Mouse (Mus musculus): ENCODE results near the gene Idh2. TPM values are rescaled to one million over a fixed set of nuclear protein-coding genes. Genes with fewer than 3 reads are reported as not detected.

The Idh2 gene
- total and polyA plus RNA-seq, 3 experiments, result 121 to 268 (median 181) TPM

DNA sequence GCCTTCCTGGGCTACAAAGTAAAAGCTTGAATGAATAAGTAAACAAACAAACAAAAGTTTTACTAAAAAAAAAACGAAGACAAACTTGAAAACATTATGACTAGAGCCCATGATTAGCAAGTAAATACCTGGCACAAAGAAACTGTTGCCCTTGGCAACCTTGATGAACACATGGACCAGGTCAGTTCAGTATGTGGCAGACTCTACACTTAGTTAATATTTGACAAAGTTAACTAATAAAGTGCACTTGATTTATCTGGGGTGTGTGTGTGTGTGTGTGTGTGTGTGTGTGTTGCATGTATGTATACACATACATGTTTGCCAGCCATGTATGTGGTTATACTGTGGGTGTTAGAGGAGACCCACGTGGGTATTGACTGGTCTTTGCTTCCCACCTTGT is 65.4 kb downstream of the Idh2 start:
- no peaks in the 10 kb centered on the region for H3K9me3 ChIP-seq (replicated peaks; ENCODE audit: insufficient read depth, low read length)
- peaks cover 2% of the 10 kb centered on the region; the same call in 1 of the 2 replicates for H3K79me2 ChIP-seq (ENCODE audit: control insufficient read depth, insufficient read depth, low read length, poor library complexity)
- no peak overlapping the region for H3K9ac ChIP-seq (ENCODE audit: control insufficient read depth, low read depth, low read length, poor library complexity, severe bottlenecking)
- no peak for TF ChIP-seq MYB (IDR thresholded peaks at IDR 0.05; ENCODE audit: low read depth, low read length)
- no peak for TF ChIP-seq ETS1 (IDR thresholded peaks at IDR 0.05; ENCODE audit: low read depth, low read length)
- no peak for TF ChIP-seq ZNF384 (IDR thresholded peaks at IDR 0.05; ENCODE audit: low read depth, low read length)
- TF ChIP-seq TCF12 (IDR thresholded peaks at IDR 0.05; ENCODE audit: low read depth, low read length), result no peak
- TF ChIP-seq TBP (IDR thresholded peaks at IDR 0.05; ENCODE audit: low read depth, low read length), result no peak
- no peak for TF ChIP-seq MAX (IDR thresholded peaks at IDR 0.05; ENCODE audit: low read length)
- no peak for TF ChIP-seq ZMIZ1 (IDR thresholded peaks at IDR 0.05; ENCODE audit: low read depth, low read length)
- TF ChIP-seq ZKSCAN1 (IDR thresholded peaks at IDR 0.05; ENCODE audit: low read depth, low read length), result no peak
- no peak for TF ChIP-seq E2F4 (IDR thresholded peaks at IDR 0.05; ENCODE audit: borderline replicate concordance, low read depth, low read length)
- TF ChIP-seq MXI1 (IDR thresholded peaks at IDR 0.05; ENCODE audit: low read depth, low read length), result no peak
- no peak for TF ChIP-seq POLR2A (IDR thresholded peaks at IDR 0.05; ENCODE audit: control insufficient read depth in 1 of 2, insufficient read depth in 1 of 2, low read depth in 1 of 2, low read length in 2 of 2, poor library complexity in 1 of 2)
- no peaks in the 10 kb centered on the region for H3K36me3 ChIP-seq (ENCODE audit: control insufficient read depth in 1 of 2, insufficient read depth in 2 of 2, low read length in 2 of 2)
- H3K27me3 ChIP-seq (ENCODE audit: control insufficient read depth in 1 of 2, insufficient read depth in 2 of 2, low read length in 2 of 2), result no peaks in the 10 kb centered on the region
- no peak for DNase-seq (ENCODE audit: low read depth, low spot score)
- no peak overlapping the region for H3K4me3 ChIP-seq (ENCODE audit: control insufficient read depth in 1 of 2, insufficient read depth in 1 of 2, low read depth in 2 of 2, low read length in 2 of 2)
- no peaks in the 10 kb centered on the region; a peak in 1 of 4 replicates for H3K4me1 ChIP-seq (ENCODE audit: control insufficient read depth in 1 of 2, insufficient read depth in 2 of 2, low read length in 2 of 2)
- no peak overlapping the region for H3K27ac ChIP-seq (ENCODE audit: control insufficient read depth, low read depth, low read length)

DNA sequence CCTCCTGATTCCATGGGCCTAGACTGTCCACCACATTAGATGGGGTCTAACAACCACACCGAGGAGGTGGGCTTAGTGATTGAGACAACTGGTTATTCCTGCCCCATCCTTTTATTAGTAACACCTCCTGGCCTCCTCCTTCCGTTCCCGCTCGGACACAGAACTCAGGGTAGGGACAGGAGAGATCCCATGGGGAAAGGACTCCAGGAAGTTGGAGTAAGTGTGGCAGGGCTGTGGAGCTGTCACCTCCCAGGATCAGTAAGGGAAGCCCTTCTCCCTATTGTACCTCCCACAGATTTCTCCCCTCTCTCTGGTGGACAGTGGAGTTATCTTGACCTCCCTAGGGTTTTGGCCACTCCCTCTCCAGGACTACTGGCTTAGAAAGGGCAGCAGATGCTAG is 68.2 kb downstream of the Idh2 start:
- Histone ChIP-seq H3K79me2 (ENCODE audit: control insufficient read depth, insufficient read depth, low read length, poor library complexity) (peaks cover 2% of the 10 kb centered on the region; the same call in 1 of the 2 replicates), H3K4me1 (ENCODE audit: control insufficient read depth in 1 of 2, insufficient read depth in 2 of 2, low read length in 2 of 2) (no peaks in the 10 kb centered on the region; a peak in 1 of 4 replicates), H3K9ac (ENCODE audit: control insufficient read depth, low read depth, low read length, poor library complexity, severe bottlenecking) (no peak overlapping the region), H3K27ac (ENCODE audit: control insufficient read depth, low read depth, low read length) (no peak overlapping the region), H3K9me3 (replicated peaks; ENCODE audit: insufficient read depth, low read length) (no peaks in the 10 kb centered on the region), H3K4me3 (ENCODE audit: control insufficient read depth in 1 of 2, insufficient read depth in 1 of 2, low read depth in 2 of 2, low read length in 2 of 2) (no peak overlapping the region), H3K36me3 (ENCODE audit: control insufficient read depth in 1 of 2, insufficient read depth in 2 of 2, low read length in 2 of 2) (no peaks in the 10 kb centered on the region; a peak in 1 of 4 replicates), H3K27me3 (ENCODE audit: control insufficient read depth in 1 of 2, insufficient read depth in 2 of 2, low read length in 2 of 2) (no peaks in the 10 kb centered on the region)
- TF ChIP-seq CHD2 (IDR thresholded peaks at IDR 0.05; ENCODE audit: low read length) (no peak), NELFE (IDR thresholded peaks at IDR 0.05; ENCODE audit: low read depth, low read length) (no peak), USF1 (IDR thresholded peaks at IDR 0.05; ENCODE audit: low read depth, low read length) (no peak), RCOR1 (IDR thresholded peaks at IDR 0.05; ENCODE audit: low read depth, low read length) (no peak), RAD21 (IDR thresholded peaks at IDR 0.05; ENCODE audit: low read depth, low read length) (no peak), POLR2AphosphoS5 (IDR thresholded peaks at IDR 0.05; ENCODE audit: borderline replicate concordance, low read depth, low read length) (no peak), MEF2A (IDR thresholded peaks at IDR 0.05; ENCODE audit: extremely low read depth, insufficient replicate concordance, low read depth, low read length, poor library complexity, severe bottlenecking) (no peak), UBTF (IDR thresholded peaks at IDR 0.05; ENCODE audit: borderline replicate concordance, insufficient read depth, low read depth, low read length) (no peak), EP300 (IDR thresholded peaks at IDR 0.05; ENCODE audit: low read depth in 1 of 2, low read length in 2 of 2) (no peak), KAT2A (conservative IDR thresholded peaks at IDR 0.05; ENCODE audit: low read depth, low read length) (no peak), ELF1 (IDR thresholded peaks at IDR 0.05; ENCODE audit: low read depth, low read length) (no peak), MYB (IDR thresholded peaks at IDR 0.05; ENCODE audit: low read depth, low read length) (no peak), CHD1 (IDR thresholded peaks at IDR 0.05; ENCODE audit: low read depth, low read length) (no peak), NRF1 (IDR thresholded peaks at IDR 0.05; ENCODE audit: insufficient read depth, low read depth, low read length, poor library complexity, severe bottlenecking) (no peak), CTCF (IDR thresholded peaks at IDR 0.05 in 2 of 3, conservative IDR thresholded peaks at IDR 0.05 in 1 of 3; ENCODE audit: control insufficient read depth in 1 of 3, insufficient read depth in 1 of 3, low read depth in 2 of 3, low read length in 3 of 3, poor library complexity in 1 of 3, severe bottlenecking in 1 of 3) (no peak), ZC3H11A (IDR thresholded peaks at IDR 0.05; ENCODE audit: low read depth, low read length) (no peak), ZKSCAN1 (IDR thresholded peaks at IDR 0.05; ENCODE audit: low read depth, low read length) (no peak), MAZ (IDR thresholded peaks at IDR 0.05; ENCODE audit: low read depth, low read length) (no peak), JUND (IDR thresholded peaks at IDR 0.05; ENCODE audit: low read depth, low read length) (no peak)
- DNase-seq (ENCODE audit: low read depth, low spot score), result no peak
